Mouse (Mus musculus) lung, adult 18-20 months (tissue): Measurements from ENCODE around the gene Postn.

ENCODE experiments used
- DNase-seq, 2 experiments: peaks; one replicate each; pipeline ENCODE4 v3.0.0; 2022; ENCODE audit warnings: mixed read lengths in 2 of 2

The Postn gene

DNA sequence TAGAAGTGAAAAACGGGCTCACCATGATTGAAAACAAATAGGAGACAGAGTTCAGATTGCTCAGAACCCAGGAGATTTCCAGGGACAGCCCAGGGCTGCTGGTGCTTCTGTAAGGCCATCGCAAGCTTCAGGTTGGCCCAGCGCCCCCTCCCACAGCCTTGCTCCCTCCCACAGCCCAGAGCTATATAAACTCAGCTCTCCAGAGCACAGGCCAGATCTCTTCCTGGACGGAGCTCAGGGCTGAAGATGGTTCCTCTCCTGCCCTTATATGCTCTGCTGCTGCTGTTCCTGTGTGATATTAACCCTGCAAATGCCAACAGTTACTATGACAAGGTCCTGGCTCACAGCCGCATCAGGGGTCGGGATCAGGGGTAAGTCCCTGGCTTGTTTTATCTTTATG, at the start of gene Postn:
Gene Postn, plus strand, starts transcription at position 213 of the 400 bp plus-strand sequence.
- peak in 1 of 2 experiments; percentile 3 for DNase-seq

DNA sequence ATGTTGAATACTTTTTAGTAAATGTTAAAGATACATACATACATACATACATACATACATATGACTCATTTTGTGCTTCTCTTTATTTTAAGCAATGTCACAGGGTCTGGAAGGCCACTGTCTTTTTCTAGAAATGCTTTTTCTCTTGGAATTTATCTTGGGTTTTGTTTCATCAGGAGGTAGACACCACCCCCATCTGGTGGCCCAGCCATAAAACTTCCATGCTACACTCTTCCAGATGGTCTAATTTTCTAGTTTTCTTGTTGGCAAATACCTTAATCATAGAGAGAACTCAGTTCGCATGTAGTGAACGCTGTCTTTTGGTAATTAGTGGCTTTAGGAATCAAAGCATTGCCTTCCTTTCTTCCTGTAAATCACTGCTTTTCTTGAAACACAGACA, 46.9 kb upstream of the Postn start:
- no peak for DNase-seq

DNA sequence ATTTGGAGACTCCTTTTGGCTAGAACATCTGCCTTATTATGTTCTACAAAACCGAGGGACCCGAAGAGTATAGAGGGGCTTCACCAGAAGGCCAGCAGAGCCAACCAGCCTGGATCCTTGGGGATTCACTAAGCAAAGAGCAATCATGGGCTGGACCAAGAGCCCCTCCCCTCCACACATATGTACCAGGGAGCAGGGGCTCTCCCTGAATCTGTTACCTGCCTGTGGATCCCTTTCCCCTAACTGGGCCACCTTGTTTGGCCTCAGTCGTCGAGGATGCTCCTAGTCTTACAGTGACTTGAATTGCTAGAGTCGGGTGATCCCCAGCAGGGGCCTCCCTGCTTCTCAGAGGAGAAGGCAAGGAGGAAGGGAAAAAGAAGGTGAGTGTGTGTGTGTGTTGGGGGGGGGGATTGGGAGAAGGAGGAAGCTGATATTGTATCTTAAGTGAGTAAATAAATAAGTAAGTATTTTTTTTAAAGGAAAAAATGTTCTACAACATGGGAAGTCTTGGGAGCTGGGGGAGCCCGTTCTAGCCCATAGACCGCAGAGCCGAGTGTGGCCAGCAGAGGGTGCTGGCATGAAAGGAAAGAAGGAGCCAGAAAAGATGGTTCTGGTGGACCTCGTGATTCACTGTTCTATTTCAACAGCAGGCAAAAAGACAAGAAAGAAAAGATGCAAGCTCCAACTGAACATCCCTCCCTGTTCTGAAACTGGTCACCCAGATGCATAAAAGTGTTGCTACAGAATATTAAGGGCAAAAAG, 7.8 kb upstream of the Postn start:
- DNase-seq, result peak; percentile 41

DNA sequence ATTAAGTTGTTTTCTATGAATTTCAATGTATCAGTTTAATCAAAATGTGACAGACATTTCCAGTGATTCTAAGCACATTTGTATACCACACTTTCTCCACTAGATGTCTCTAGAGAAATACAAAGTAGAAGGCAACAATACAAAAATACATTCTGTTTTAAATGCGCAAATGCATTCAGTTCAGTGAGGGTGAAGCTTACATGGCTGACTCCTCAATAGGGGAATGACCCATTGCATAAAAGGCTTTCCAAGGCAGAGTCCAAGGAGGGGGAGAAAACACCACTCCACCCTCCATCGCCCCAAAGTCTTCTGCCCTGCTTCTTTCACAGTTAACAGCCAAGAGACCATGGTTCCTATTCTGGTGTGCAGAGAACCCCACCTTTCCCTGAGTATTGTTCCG, 3.3 kb upstream of the Postn start:
- no peak for DNase-seq

DNA sequence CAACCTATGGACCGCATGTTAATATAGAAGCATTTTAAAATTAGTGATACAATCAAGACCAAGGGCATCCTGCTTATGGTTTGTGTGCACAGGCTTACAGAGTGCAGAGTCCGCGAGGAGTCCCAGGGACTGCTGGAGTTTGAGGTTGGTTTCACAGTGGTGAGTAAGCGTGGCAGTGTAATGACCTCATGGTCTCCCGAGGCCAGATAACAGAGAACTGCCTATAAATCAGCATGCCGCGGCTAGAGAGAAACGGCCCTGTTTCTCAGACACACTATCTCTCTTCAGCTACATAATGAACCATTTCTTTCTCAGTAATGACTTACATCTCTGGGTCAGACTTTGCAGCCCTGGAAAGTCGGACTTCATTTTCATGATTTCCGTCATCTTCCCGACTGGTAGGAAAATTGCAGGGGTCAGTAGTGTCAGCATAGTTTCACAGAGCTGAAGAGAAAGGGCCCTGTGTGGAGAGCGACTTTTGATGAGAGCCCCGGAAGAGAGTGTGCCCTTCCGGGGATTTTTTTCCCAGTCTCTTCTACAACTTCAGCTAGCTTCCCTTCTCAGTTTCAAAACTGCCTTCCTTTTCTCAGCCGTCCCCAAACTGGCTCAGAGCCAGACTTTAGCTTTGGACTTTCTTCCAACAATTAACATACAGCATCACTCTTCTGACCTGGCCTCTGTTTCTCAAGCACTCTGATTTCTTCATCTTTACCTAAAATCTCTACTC, 2.3 kb upstream of the Postn start:
- DNase-seq, result peak in 1 of 2 experiments; percentile 3

DNA sequence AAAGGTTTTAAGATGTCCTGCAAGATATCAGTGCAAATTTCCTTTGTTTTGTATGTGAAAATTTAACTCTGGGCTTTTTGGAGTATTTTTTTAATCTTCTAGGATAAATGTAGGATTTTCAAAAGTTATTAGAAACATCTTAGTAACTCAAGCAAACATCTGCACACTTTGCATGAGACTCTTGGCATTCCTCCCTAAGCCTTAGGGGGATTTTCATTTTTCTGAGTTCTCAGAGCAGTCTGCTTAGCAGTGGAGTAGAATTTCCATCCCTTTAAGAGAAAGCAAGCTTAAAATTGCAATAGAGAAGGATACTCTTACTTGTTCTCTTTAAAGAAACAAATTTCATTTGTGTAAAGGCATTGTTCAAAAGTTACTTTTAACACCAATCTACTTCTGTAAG, 747 bp downstream of the Postn start:
- DNase-seq, result no peak

DNA sequence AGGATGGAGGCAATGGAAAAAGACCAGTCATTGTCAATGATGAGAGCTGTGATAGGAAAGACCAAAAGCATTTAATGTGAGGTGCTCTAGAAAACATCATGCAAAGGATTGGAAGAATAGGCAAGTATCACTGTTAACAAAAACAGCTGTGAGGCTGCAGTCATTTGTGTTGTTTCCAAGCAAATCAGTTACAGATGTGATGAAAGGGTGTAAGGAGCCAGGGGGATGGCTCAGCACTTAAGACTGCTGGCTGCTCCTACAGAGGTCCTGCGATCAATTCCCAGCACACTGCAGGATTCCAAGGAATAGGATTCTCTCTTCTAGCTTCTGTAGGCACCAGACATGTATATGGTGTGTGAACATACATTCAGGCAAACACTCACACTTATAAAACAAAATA, 10.1 kb downstream of the Postn start:
- DNase-seq, result no peak

DNA sequence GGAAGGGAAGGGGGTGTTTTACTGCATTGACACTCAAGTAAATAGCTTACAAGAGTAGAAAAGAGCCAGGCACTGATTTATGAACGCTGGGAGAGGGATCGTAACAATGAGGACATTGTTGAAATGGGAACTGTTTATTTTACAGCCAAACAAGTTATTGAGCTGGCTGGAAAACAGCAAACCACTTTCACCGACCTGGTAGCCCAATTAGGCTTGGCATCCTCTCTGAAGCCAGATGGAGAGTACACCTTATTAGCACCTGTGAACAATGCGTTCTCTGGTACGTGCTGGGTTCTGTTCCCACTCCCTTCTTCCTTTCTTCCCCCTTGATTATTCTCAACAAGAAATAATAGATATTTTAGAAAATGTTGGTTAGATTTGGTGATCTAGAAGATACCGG, 11.7 kb downstream of the Postn start:
- no peak for DNase-seq

DNA sequence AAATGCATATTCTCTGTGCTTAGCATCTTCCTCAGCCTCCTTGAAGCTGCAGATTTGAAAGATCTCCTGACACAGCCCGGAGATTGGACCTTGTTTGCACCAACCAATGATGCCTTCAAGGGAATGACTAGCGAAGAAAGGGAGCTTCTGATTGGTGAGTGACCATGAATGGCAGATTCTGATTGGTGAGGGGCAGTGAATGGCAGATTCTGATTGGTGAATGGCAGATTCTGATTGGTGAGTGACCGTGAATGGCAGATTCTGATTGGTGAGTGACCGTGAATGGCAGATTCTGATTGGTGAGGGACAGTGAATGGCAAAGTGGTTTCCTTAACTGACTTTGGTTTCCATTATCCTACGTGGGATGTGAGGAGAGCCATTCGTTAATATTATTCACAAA, 15.1 kb downstream of the Postn start:
- DNase-seq, result no peak

DNA sequence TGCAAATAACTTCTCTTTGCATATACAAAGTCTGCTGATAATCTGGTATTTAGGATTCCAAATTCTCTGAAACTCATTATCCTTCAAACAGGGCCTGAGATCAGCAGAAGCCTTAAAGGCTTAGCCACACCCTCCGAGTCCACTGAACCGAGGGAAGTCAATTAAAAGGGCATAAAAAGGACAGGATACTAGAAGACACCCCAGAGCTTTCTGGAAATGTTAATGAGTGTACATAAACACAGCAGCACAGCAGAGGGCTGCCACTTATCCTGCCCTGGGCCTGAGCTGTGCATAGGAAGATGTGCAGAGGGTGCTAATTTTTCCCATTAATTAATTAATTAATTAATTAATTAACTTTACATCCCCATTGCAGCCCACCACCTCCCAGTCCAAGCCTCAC, 16.7 kb downstream of the Postn start:
- DNase-seq, result no peak

DNA sequence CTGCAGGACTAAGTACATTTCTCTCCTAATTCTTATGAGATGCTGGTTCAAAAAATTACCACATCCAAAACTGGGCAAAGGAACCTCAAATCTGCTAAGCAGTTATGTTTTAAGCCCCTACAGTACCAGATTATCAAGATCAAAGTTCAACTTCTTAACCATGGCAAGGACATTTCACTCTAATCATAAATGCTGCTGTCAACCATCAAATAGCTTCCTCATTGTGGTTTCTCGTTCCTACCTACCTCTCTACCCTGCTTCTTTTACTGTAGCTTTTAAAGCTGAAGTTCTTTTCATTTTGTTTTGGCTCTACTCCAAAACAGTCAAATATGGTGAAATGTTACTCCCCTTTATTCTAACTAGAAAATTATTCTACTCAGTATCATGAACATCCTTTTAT, 17.2 kb downstream of the Postn start:
- DNase-seq, result no peak

DNA sequence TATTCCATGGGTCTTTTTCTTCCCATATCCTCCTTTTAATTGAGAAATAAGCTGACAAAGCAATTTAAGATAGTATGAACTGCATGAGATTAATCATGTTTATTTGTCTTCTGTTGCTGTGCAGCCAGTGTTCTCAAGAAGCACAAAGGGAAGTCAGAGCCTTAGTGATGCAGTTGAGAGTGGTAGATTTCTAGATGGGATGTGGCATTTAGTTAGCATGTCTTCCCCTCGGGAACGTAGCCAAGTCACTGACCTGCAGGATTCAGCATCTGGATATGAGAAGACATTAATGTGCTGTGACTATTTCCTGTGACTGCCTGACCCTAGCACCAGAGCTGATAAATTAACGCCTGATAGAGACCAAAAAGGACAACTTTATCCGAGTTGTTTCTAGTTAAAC, 19.1 kb downstream of the Postn start:
- no peak for DNase-seq

DNA sequence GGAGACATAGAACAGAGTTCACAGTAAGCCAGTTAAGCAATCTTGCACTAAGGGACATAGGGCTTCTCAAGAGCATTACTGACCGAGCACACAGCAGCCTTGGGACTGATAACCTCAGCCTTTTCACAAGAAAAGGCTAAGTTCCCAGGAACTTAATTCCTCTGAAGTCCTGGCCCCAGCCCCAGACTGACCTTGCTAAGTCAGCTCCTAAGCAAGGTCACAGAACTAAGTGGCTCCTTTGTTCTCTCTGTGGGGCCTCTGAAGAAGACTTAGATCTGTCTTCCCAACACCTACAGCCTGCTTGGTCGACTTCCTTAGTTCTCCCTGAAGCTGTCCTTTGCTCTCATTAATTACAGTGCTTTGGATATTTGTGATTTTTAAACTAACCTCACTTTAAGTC, 38.4 kb downstream of the Postn start:
- DNase-seq, result no peak

DNA sequence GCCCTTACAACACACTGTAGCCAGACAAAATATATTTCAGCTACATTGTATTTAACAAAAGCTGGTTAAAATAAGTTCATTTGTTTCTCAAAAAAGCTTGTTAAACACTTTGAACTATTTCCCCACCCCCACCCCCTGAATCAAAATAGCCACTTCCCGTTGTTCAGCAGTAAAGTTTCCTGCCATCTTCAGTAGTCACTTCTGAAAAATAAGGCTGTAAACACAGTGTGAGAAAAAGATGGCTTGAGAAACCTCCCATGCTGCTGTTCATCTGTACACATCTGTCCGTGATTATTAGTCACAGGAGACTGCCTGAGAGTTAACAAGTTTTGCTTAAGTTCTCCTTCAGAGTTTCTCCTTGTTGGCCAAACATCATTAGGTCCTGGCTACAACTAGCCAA, 39.0 kb downstream of the Postn start:
- DNase-seq, result no peak

DNA sequence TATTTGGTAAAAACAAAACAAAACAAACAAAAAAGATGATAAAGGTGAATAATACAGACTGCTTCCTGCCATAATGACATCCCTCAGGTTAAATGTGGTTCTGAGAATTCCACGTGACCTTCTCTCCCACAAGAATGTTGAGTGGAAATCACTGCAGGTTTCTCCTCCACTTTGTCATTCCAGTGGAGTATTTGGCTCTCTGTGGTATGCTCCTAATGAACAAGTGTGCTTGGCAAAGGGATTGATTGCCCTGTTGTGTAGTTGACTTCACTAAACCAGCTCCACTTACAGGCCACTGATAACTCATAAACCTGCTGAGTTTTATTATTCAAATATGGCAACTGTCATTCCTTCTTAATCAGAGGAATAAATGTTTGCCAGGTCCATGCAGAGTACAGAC, 39.7 kb downstream of the Postn start:
- DNase-seq, result no peak

DNA sequence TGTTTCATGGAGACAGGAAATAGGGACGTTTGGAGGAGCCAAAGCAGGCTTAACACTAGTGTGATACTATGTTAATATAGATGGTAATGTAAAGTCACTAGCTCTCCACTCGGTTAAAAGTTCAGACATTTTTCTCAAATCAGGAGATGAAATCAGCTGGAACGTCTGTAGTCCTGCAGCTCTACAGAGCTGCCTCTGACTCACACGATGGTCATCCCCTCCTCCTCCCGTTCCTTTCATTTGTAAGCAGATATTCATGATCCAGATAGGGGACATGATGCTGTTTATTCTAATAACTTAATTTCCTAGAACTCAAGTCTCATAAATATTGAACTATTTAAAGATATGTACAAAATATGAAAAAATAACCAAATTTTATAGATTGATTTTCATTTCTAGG, 40.8 kb downstream of the Postn start:
- DNase-seq, result no peak

DNA sequence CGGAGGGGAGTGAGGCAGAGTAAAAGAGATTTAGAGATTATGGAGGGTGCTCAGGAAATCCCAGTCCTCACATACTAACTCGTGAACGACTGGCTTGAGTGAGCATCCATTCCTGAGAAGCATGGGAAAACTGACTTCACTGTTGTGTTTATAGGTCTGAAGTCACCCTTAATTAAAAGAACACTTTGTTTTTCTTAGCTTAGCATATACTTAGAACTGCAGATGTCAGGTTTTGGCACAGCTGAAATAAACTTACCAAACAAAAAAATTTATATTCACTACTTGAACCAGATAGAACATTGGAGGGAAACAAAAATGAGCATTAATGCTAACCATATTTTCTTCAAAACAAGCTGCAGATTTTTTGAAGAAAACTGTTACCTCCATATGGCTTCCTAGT, 42.9 kb downstream of the Postn start:
- DNase-seq, result no peak

DNA sequence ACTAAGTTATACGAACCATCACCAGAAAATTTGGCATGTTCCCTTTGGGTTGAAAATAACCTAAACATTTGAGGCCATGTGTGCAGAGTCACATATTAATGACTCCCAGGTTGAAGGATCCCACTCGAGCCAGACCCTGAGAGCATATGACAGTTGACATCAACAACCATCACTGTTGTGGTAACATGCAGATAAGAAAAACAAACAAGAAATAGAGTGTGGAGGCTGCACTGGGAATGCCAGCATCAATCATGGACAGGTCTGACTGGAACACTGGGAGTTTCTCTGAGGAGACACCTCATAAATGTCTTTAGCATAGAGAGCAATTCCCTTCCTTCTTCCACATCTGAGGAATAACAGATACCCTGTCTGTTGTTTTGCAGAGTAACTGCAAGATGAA, 45.7 kb downstream of the Postn start:
- DNase-seq, result no peak

DNA sequence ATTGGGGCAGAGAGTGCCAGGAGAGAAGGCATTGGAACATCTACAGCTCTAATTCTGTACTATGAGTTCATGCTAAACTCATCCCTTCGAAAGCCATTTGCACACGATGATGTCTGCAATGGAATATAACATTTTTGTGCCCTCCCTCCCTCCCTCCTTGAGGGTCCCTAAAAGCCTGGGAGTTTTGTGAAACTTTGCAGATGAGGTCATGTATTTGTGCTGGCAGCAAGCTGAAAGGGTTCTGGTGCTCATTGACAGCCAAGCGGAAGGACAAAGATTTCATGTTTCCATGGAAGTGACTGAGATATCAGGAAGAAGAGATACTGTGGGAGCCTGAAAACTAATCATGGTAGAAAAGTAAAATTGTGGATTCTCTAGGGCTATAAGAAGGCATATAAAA, 50.1 kb downstream of the Postn start:
- no peak for DNase-seq

DNA sequence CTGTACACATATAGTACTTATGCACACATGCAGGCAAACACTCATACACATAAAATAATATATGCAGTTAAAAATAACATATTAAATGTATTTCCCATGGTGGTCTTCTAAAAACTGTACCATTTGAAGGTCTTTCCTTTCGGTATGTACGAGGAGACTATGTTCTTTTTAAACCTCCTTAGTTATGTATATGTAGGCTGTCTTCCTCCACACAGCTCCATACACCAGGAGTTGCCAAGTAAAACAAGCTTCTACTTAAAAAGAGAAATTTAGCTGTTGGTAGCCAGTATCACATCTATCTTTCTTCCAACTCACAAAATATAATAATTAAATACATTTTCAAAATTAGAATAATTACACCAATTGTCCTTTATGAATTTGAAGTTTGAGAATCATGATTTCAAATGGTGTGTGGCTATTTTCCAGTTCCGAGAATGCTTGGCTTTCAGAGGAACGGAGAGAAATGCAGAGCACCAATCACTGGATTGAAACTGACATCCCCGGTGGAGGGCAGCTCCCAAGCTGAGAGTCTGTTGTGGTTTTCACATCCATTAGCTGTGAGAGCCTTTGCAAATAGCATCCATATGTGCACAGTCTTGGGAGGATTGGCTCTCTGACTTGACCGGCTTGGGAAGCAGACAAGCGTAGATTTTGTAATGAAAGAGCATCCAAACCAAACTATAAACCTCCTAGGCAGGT, 52.1 kb downstream of the Postn start:
- DNase-seq, result no peak

DNA sequence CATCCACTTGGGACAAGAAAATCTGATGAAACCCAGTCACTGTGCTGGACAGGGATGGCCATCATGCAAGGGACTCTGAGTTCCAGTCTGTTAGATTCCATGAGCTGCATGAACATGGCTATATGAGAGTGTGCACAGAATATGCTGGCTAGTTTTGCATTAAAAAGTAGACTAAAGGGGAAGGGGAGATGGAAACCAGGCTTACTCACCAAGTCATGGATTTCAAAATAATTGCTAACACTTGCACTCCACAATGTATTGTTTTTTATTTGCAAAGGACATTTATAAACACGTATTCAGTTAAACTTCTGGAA, 52.6 kb downstream of the Postn start:
- no peak for DNase-seq

DNA sequence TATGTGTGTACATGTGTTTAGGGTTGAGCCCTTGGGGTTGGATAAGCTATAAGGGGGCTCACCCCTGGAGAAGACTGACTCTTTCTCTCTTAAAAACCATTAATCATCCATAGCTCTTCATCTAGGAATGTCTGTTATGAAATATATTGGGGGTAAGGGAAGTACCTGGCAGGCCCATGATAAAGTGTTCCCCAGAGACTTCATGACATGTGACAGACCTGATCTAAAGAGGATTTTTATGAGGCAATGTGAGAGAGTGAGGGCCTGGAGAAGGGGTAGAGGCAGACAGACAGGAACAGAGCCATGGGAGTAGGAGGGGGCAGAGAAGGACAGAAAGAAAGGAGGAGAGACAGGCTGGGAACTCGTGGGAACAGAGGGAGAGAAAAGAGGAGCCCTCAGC, 53.5 kb downstream of the Postn start:
- no peak for DNase-seq

DNA sequence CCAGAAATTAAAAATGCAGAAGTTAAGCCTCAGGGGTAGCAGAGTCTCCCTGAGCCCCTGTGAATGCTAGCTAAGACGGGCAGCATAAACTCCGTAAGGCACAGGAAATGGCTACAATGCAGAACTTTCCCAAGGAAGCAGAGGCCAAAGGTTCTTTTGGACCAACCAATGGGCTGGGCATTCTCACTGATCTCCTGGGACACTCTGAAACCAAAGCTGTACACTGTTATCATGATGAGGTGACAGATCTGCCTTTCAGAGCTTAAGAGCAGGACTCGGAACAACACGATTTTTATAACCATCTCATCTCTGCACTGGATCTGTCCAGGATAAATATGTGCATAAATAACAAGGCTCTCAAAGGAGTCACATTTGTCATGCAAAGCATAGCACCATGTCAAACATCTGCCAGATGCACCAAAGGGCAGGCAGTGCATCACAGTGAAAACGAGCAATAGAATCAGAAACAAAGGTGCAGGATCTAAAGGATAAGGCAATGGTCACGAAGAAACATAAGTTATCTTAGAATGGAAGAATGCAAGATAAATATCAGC, 57.0 kb downstream of the Postn start:
- DNase-seq, result peak in 1 of 2 experiments; percentile 3
